Mouse (Mus musculus) brain, embryonic 14.5 days (tissue): Measurements from ENCODE around the gene Zfp82.

ENCODE experiments used
- CTCF ChIP-seq: fragments of 200-500 bp; IDR thresholded peaks from 2 replicates; pipeline ENCODE4 v1.5.1; 2012; ENCODE audit warnings: inconsistent platforms, mild to moderate bottlenecking, moderate library complexity, borderline replicate concordance; ENCODE audit not compliant: insufficient read depth, insufficient read length; ENCODE audit errors: extremely low read depth
- POLR2A ChIP-seq: fragments of 200-500 bp; IDR thresholded peaks from 2 replicates; pipeline ENCODE4 v1.6.1; 2012; ENCODE audit warnings: mild to moderate bottlenecking, inconsistent platforms, borderline replicate concordance; ENCODE audit not compliant: poor library complexity, insufficient read depth, insufficient read length, severe bottlenecking; ENCODE audit errors: extremely low read depth

GRCm38 (mm10) chr7:30034331-30034730 lies 38.4 kb downstream of the Zfp82 start:
- no peak for TF ChIP-seq CTCF
- no peak for TF ChIP-seq POLR2A
